Mouse (Mus musculus): ENCODE results near the gene Cxcr5. TPM values are rescaled to one million over a fixed set of nuclear protein-coding genes. Genes with fewer than 3 reads are reported as not detected.

The Cxcr5 gene
- polyA plus RNA-seq, 1 experiment from 2014 or later, result not detected

- ATAC-seq, result no peak
- Histone ChIP-seq H3K36me3 (ENCODE audit: control insufficient read depth, insufficient read depth) (no peaks in the 10 kb centered on the region), H3K9me3 (ENCODE audit: control insufficient read depth, low read length) (no peaks in the 10 kb centered on the region), H3K27me3 (replicated peaks; ENCODE audit: control insufficient read depth, insufficient read depth, low read length) (no peaks in the 10 kb centered on the region), H3K4me1 (replicated peaks; ENCODE audit: control insufficient read depth, insufficient read depth, low read length) (peaks cover 17% of the 10 kb centered on the region), H3K4me2 (ENCODE audit: low read length) (no peak overlapping the region), H3K4me3 (replicated peaks; ENCODE audit: low read length) (no peak overlapping the region), H3K27ac (ENCODE audit: low read length) (no peak overlapping the region), H3K9ac (replicated peaks; ENCODE audit: low read depth, low read length) (no peak overlapping the region)
- WGBS, result 80% methylated on average over 12 of the region's 12 CpGs
These were observed 46.4 kb downstream of the Cxcr5 start for GRCm38 (mm10) chr9:44515131-44515751.

GRCm38 (mm10) chr9:44514147-44514546 is 47.5 kb downstream of the Cxcr5 start:
- H3K9me3 ChIP-seq (ENCODE audit: control insufficient read depth, low read length), result no peaks in the 10 kb centered on the region
- WGBS, result 89% methylated on average over 5 of the region's 5 CpGs
- no peaks in the 10 kb centered on the region for H3K27me3 ChIP-seq (replicated peaks; ENCODE audit: control insufficient read depth, insufficient read depth, low read length)
- peaks cover 28% of the 10 kb centered on the region for H3K4me1 ChIP-seq (replicated peaks; ENCODE audit: control insufficient read depth, insufficient read depth, low read length)
- H3K36me3 ChIP-seq (ENCODE audit: control insufficient read depth, insufficient read depth), result no peaks in the 10 kb centered on the region
- H3K4me2 ChIP-seq (ENCODE audit: low read length), result no peak overlapping the region
- no peak overlapping the region for H3K4me3 ChIP-seq (replicated peaks; ENCODE audit: low read length)
- no peak for ATAC-seq
- H3K27ac ChIP-seq (ENCODE audit: low read length), result no peak overlapping the region
- H3K9ac ChIP-seq (replicated peaks; ENCODE audit: low read depth, low read length), result no peak overlapping the region

- no peaks in the 10 kb centered on the region for H3K36me3 ChIP-seq (ENCODE audit: control insufficient read depth, insufficient read depth)
- 80% methylated on average over 20 of the region's 20 CpGs for WGBS
- no peak for ATAC-seq
- H3K4me1 ChIP-seq (replicated peaks; ENCODE audit: control insufficient read depth, insufficient read depth, low read length), result peaks cover 32% of the 10 kb centered on the region
- no peaks in the 10 kb centered on the region for H3K9me3 ChIP-seq (ENCODE audit: control insufficient read depth, low read length)
- no peak overlapping the region for H3K9ac ChIP-seq (replicated peaks; ENCODE audit: low read depth, low read length)
- no peak overlapping the region for H3K4me2 ChIP-seq (ENCODE audit: low read length)
- H3K27ac ChIP-seq (ENCODE audit: low read length), result no peak overlapping the region
- H3K4me3 ChIP-seq (replicated peaks; ENCODE audit: low read length), result no peak overlapping the region
- H3K27me3 ChIP-seq (replicated peaks; ENCODE audit: control insufficient read depth, insufficient read depth, low read length), result no peaks in the 10 kb centered on the region
These were observed 48.1 kb downstream of the Cxcr5 start for GRCm38 (mm10) chr9:44513610-44514009.

- H3K4me3 ChIP-seq (replicated peaks; ENCODE audit: low read length), result no peak overlapping the region
These were observed 48.6 kb downstream of the Cxcr5 start for GRCm38 (mm10) chr9:44513121-44513520.

GRCm38 (mm10) chr9:44512717-44513003 is 49.0 kb downstream of the Cxcr5 start:
- H3K9me3 ChIP-seq (ENCODE audit: control insufficient read depth, low read length), result no peaks in the 10 kb centered on the region
- ATAC-seq, result no peak
- H3K27ac ChIP-seq (ENCODE audit: low read length), result no peak overlapping the region
- peaks cover 2% of the 10 kb centered on the region; the same call in 1 of the 2 replicates for H3K36me3 ChIP-seq (ENCODE audit: control insufficient read depth, insufficient read depth)
- H3K4me2 ChIP-seq (ENCODE audit: low read length), result no peak overlapping the region
- H3K4me3 ChIP-seq (replicated peaks; ENCODE audit: low read length), result no peak overlapping the region
- H3K4me1 ChIP-seq (replicated peaks; ENCODE audit: control insufficient read depth, insufficient read depth, low read length), result peaks cover 26% of the 10 kb centered on the region
- no peak overlapping the region for H3K9ac ChIP-seq (replicated peaks; ENCODE audit: low read depth, low read length)
- WGBS, result 89% methylated on average over 3 of the region's 3 CpGs
- no peaks in the 10 kb centered on the region for H3K27me3 ChIP-seq (replicated peaks; ENCODE audit: control insufficient read depth, insufficient read depth, low read length)

More at GRCm38 (mm10) chr9:44513121-44513520, 48.6 kb downstream of the Cxcr5 start:
- Histone ChIP-seq H3K27ac (ENCODE audit: low read length) (no peak overlapping the region), H3K9ac (replicated peaks; ENCODE audit: low read depth, low read length) (no peak overlapping the region), H3K4me1 (replicated peaks; ENCODE audit: control insufficient read depth, insufficient read depth, low read length) (peaks cover 31% of the 10 kb centered on the region), H3K27me3 (replicated peaks; ENCODE audit: control insufficient read depth, insufficient read depth, low read length) (no peaks in the 10 kb centered on the region), H3K36me3 (ENCODE audit: control insufficient read depth, insufficient read depth) (no peaks in the 10 kb centered on the region), H3K9me3 (ENCODE audit: control insufficient read depth, low read length) (no peaks in the 10 kb centered on the region), H3K4me2 (ENCODE audit: low read length) (no peak overlapping the region)
- ATAC-seq, result no peak
- WGBS, result 91% methylated on average over 11 of the region's 11 CpGs

- WGBS, result 73% methylated on average over 9 of the region's 9 CpGs
- H3K36me3 ChIP-seq (ENCODE audit: control insufficient read depth, insufficient read depth), result peaks cover 3% of the 10 kb centered on the region
- no peak for ATAC-seq
- peaks cover 26% of the 10 kb centered on the region for H3K4me1 ChIP-seq (replicated peaks; ENCODE audit: control insufficient read depth, insufficient read depth, low read length)
- no peak overlapping the region for H3K9ac ChIP-seq (replicated peaks; ENCODE audit: low read depth, low read length)
- no peak overlapping the region for H3K4me2 ChIP-seq (ENCODE audit: low read length)
- H3K4me3 ChIP-seq (replicated peaks; ENCODE audit: low read length), result no peak overlapping the region
- H3K27ac ChIP-seq (ENCODE audit: low read length), result no peak overlapping the region
- no peaks in the 10 kb centered on the region for H3K9me3 ChIP-seq (ENCODE audit: control insufficient read depth, low read length)
- no peaks in the 10 kb centered on the region for H3K27me3 ChIP-seq (replicated peaks; ENCODE audit: control insufficient read depth, insufficient read depth, low read length)
These were observed 49.6 kb downstream of the Cxcr5 start for GRCm38 (mm10) chr9:44511935-44512716.

GRCm38 (mm10) chr9:44510872-44511601 is 50.6 kb downstream of the Cxcr5 start:
- no peak overlapping the region for H3K4me3 ChIP-seq (replicated peaks; ENCODE audit: low read length)
- H3K9me3 ChIP-seq (ENCODE audit: control insufficient read depth, low read length), result no peaks in the 10 kb centered on the region
- H3K9ac ChIP-seq (replicated peaks; ENCODE audit: low read depth, low read length), result no peak overlapping the region
- 77% methylated on average over 5 of the region's 5 CpGs for WGBS
- H3K36me3 ChIP-seq (ENCODE audit: control insufficient read depth, insufficient read depth), result peaks cover 14% of the 10 kb centered on the region
- H3K27me3 ChIP-seq (replicated peaks; ENCODE audit: control insufficient read depth, insufficient read depth, low read length), result no peaks in the 10 kb centered on the region
- ATAC-seq, result peak; percentile 49
- no peak overlapping the region for H3K27ac ChIP-seq (ENCODE audit: low read length)
- H3K4me2 ChIP-seq (ENCODE audit: low read length), result no peak overlapping the region
- peaks cover 26% of the 10 kb centered on the region for H3K4me1 ChIP-seq (replicated peaks; ENCODE audit: control insufficient read depth, insufficient read depth, low read length)

- H3K36me3 ChIP-seq (ENCODE audit: control insufficient read depth, insufficient read depth), result peaks cover 19% of the 10 kb centered on the region
- H3K27me3 ChIP-seq (replicated peaks; ENCODE audit: control insufficient read depth, insufficient read depth, low read length), result no peaks in the 10 kb centered on the region
- no peak overlapping the region for H3K4me3 ChIP-seq (replicated peaks; ENCODE audit: low read length)
- peaks cover 31% of the 10 kb centered on the region for H3K4me1 ChIP-seq (replicated peaks; ENCODE audit: control insufficient read depth, insufficient read depth, low read length)
- ATAC-seq, result peak; percentile 21; the same call in 1 of the 2 replicates
- peak overlapping the region; percentile 42 for H3K4me2 ChIP-seq (ENCODE audit: low read length)
- no peak overlapping the region for H3K9ac ChIP-seq (replicated peaks; ENCODE audit: low read depth, low read length)
- H3K27ac ChIP-seq (ENCODE audit: low read length), result no peak overlapping the region
- no peaks in the 10 kb centered on the region for H3K9me3 ChIP-seq (ENCODE audit: control insufficient read depth, low read length)
- 22% methylated on average over 9 of the region's 9 CpGs for WGBS
These were observed 51.3 kb downstream of the Cxcr5 start for GRCm38 (mm10) chr9:44510355-44510871.

Data from forebrain, embryonic 16.5 days (tissue).